Mouse (Mus musculus) lung, postnatal 36 days (tissue): ENCODE measurements around the gene 3110009E18Rik.

ENCODE experiments used
- DNase-seq: peaks from one replicate; pipeline ENCODE4 v3.0.0; 2022; ENCODE audit warnings: mixed read lengths

3110009E18Rik gene

DNA sequence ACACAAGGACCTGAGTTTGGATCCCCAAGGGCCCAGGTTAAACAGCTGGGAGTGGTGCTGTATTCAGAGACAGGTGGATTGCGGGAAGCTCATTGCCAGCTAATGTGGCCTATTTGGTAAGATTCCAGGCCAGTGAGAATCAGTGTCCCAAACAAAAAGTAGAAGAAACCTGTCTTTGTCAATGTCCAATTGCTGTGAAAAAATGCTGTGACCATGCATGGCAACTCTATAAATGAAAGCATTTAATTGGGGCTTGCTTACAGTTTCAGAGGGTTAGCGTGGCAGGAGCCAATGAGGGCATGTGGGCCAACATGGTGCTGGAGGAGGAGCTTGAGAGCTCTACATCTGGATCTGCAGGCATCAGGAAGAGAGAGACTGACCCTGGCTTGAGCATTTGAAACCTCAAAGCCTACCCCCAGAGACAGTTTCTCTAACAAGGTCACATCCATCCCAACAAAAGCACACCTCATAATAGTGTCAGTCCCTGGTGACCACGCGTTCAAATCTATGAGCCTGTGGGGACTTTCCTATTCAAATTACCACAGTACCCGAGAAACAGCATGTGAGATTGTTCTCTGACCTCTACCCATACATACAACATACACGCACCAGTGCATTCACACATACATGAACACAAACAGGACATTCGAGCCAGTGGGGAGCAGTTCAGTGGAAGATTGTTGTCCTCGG, 24.7 kb downstream of the 3110009E18Rik start:
- no peak for DNase-seq

DNA sequence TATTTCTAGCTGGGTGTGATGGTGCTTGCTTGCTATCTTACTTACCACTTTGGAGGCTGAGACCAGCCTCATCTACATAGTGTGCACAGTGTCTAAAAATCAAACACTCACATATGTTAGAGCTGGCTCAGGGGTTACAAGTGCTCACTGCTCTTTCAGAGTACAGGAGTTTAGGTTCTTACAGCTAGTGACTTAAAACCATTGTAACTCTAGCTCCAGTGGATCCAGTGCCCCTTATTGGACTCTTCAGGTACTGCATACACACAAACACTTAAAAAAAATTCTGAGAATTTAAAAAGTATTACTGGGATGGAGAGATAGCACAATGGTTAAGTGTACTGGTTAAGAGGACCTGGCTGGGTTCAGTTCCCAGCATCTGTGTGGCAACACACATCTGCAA, 26.0 kb downstream of the 3110009E18Rik start:
- peak; percentile 48 for DNase-seq

DNA sequence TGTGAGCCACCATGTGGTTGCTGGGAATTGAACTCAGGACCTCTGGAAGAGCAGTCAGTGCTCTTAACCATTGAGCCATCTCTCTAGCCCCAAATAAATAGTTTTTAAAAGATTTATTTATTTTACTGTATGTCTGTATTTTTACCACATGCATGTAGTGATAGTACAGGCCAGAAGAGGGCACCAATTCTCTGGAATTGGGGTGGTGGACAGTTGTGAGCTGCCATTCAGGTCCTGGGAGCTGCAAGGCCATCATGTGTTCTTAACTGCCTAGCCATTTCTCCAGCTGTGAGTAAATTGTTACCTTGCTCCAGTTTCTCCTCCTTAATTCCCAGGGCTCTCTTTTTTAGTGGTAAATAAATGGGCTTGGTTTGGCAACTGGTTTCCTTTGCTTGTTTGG, 33.2 kb downstream of the 3110009E18Rik start:
- peak; percentile 59 for DNase-seq

DNA sequence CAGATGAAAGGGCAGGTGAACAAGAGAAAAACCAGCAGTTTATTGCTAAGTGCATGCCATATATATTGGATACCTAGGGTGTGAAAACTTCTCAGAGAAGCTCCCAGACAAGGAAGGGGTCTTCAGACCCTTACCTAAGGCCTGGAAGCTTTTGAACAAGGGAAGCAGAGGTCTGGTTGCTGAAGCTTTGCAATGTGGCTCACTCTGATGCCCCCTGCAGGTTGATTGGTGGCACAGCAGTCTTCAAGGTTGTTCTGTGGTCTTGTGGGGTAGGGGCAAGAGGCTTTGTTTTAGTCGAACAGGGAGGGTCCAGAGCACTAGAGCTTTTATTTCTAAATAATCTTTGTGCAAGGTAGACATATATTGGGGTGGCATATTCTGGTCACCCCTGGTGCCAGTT, 34.3 kb downstream of the 3110009E18Rik start:
- DNase-seq: peak; percentile 58

GRCm38 (mm10) chr1:120158474-120159127, 37.6 kb downstream of the 3110009E18Rik start:
- DNase-seq: no peak

GRCm38 (mm10) chr1:120161502-120161901, 40.5 kb downstream of the 3110009E18Rik start:
- DNase-seq: no peak

DNA sequence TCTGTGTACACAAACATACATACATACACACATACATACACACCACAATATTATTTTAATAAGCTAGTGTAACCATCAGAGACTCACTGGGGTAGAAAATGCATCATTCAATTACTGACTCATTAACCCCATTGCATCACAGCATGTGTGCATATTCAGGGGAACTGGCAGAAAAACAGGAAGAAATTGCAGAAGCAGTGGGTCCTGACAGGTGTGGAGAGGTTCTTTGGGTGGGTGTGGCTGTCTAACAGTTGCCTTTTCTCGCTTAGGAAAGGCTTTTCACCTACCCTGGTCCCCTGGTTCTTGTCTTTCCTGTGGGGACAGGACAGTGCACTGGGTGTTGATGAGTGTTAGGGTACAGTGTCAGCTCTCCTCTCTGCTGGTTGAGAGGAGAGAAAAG, 41.6 kb downstream of the 3110009E18Rik start:
- no peak for DNase-seq

GRCm38 (mm10) chr1:120168016-120168415, 47.0 kb downstream of the 3110009E18Rik start:
- DNase-seq: no peak

DNA sequence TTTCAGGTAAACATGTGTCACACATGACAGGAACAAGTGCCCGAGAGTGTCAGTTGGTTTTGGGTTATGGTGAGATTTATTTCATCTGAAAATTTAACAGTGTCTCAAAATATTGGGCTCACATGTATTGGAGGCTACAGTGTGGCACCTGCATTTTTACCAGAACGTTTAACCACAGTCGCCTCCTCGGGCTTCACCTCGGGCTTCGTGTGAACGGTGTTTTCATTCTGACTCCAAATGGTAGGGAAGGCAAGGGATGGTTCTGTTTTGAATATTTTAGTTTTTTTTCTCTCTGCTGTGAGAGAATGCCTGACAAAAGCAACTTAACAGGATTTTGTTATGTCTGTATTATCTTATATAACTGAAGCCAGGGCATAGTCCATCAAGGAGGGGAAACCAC, 47.7 kb downstream of the 3110009E18Rik start:
- DNase-seq: no peak

GRCm38 (mm10) chr1:120170307-120170706, 49.3 kb downstream of the 3110009E18Rik start:
- DNase-seq: no peak

- DNase-seq: peak; percentile 38
These were observed 51.0 kb downstream of the 3110009E18Rik start for GRCm38 (mm10) chr1:120171819-120172521.

GRCm38 (mm10) chr1:120174991-120175390, 54.0 kb downstream of the 3110009E18Rik start:
- no peak for DNase-seq

GRCm38 (mm10) chr1:120176313-120176712, 55.3 kb downstream of the 3110009E18Rik start:
- DNase-seq: peak; percentile 57

DNA sequence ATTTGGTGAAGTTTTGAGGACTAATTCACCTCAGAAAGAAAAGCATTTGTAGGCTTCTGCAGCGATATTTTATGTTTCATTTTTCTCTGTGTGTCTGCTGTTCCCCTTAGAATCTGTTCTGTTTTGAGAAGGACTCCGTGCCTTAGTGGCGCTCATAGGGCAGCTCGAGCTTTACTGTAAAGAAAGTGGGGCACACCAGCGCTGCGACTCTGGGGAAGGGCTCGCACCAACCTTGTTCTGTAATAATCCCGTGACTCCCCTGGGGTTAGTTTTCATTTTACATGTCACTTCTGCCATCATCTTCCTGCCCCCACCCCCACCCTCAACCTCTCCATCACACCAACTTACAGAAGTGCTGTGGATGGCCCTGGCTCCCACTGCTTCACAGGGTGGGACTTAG, 56.2 kb downstream of the 3110009E18Rik start:
- no peak for DNase-seq

- DNase-seq: no peak
These were observed 65.2 kb downstream of the 3110009E18Rik start for GRCm38 (mm10) chr1:120186204-120186603.

DNA sequence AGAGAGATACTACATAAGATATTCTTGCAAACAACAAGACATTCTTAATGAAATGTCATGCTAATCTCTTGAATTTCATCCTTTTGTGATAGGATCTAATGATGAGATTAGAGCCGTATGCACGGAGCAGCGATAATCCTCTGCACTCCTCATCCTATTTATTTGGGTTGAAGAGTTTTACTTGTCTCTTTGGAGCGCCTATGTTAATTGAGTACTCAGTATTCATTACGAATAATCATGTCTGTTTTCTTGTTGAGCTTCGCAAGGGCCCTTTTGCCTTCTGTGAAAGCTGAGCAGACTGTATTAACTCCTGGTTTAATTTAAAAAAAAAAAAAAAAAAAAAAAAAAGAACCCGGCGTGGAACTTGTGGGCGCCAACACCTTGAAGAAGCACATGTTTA, 65.7 kb downstream of the 3110009E18Rik start:
- no peak for DNase-seq

DNA sequence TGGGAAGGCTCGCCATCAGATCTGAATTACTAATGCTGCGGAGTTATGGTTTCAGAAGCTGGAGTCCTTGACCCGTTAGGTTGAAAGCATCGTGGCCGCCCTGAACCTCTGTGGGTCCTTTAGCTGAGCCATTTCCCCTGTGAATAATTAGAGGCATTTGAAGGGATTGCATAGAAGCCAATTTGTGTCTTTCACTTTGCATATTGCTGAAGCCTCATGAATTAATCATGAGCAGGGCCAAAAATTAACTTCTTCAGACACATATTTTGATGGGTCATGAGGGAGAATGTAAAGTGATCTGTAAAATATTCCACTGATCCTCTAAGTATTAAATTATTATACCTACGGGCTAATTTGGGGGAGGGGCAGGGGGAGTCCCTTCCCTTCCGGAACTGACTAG, 66.1 kb downstream of the 3110009E18Rik start:
- DNase-seq: no peak

GRCm38 (mm10) chr1:120189206-120189605, 68.2 kb downstream of the 3110009E18Rik start:
- DNase-seq: no peak

DNA sequence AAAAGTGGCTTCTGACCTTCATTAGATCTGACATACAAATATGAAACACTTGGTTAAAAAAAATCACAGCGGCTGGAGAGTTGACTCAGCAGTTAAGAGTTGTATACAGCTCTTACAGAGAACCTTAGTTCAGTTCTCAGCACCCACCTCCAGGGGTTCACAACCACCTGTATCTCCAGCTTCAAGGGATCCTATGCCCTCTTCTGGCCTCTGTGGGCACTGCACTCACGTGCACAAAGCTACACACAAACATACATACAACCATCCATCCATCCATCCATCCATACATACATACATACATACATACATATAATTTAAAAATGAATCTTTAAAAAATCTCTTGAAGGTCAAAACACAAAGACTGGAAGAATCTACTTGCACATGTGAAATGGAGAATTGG, 69.3 kb downstream of the 3110009E18Rik start:
- DNase-seq: no peak

DNA sequence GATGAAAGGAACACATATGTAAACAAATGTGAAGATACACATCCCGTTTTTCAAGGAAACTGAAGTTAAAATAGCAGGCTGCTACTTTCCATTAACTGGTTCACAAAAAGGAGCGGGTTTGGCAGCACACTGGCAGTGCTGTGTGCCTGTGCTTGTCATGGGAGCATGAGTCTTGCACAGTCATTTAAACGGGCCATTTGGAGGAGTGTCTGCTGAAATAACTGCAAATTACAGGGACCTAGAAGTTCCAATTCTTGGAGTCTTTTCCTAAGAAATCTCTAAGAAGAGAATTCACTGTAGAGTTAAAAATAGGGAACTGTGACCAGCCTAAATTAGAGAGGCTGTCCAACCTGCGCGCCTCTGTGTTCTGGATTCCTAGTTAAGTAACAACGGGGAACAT, 70.0 kb downstream of the 3110009E18Rik start:
- DNase-seq: no peak

DNA sequence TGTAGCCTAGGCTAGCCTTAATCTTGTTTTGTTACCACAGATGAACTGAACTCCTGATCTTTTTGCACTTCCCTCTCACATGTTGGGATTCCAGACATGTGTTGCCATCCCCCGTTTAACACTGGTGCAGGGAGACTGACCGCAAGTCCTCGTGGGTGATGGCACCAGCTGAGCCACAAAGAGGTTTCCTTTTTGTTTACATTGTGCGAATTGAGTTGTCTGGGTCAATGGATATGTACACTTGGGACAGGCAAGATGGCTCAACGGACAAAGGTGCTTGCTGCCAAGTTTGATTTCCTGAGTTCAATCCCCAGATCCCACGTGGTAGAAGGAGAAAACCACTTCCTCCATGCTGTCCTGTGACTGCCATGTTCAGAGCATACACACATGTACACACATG, 71.3 kb downstream of the 3110009E18Rik start:
- no peak for DNase-seq

DNA sequence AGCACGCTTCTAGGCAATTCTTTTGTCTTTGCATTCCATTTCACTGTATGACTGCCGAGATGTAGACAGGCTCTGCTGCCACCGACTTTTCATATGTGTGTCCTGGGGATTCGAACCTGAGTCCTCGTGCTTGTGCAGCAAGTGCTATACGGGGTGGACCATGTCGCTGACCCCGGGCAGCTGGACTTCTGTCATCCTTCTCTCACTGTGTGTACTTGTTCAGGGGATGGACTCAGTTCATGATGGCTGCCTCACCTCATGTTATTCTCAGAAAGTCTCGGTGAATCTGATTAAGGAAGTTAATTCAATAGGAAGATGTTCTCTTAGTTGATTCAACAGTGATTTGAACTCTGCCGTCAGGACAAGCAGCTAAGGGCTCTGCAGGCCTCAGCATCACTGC, 72.6 kb downstream of the 3110009E18Rik start:
- DNase-seq: no peak

GRCm38 (mm10) chr1:120195947-120196346, 75.0 kb downstream of the 3110009E18Rik start:
- DNase-seq: no peak

GRCm38 (mm10) chr1:120196724-120197123, 75.7 kb downstream of the 3110009E18Rik start:
- DNase-seq: no peak
